Mouse (Mus musculus) naive thymus-derived CD4-positive, alpha-beta T cell, adult 2 months (primary cell): Measurements from ENCODE around the gene Cubn.

Experiments used
- DNase-seq: peaks from one replicate; pipeline ENCODE4 v3.0.0-alpha.2; 2011; ENCODE audit warnings: low read depth

The Cubn gene

GRCm38 (mm10) chr2:13357885-13358552, 133.6 kb downstream of the Cubn start:
- no peak for DNase-seq

- no peak for DNase-seq
Observed at GRCm38 (mm10) chr2:13352775-13353174, 138.8 kb downstream of the Cubn start.

- DNase-seq, result no peak
Observed at GRCm38 (mm10) chr2:13352112-13352728, 139.4 kb downstream of the Cubn start.

- no peak for DNase-seq
Observed at GRCm38 (mm10) chr2:13342325-13342926, 149.2 kb downstream of the Cubn start.

- no peak for DNase-seq
Observed at GRCm38 (mm10) chr2:13335446-13335845, 156.2 kb downstream of the Cubn start.

DNA sequence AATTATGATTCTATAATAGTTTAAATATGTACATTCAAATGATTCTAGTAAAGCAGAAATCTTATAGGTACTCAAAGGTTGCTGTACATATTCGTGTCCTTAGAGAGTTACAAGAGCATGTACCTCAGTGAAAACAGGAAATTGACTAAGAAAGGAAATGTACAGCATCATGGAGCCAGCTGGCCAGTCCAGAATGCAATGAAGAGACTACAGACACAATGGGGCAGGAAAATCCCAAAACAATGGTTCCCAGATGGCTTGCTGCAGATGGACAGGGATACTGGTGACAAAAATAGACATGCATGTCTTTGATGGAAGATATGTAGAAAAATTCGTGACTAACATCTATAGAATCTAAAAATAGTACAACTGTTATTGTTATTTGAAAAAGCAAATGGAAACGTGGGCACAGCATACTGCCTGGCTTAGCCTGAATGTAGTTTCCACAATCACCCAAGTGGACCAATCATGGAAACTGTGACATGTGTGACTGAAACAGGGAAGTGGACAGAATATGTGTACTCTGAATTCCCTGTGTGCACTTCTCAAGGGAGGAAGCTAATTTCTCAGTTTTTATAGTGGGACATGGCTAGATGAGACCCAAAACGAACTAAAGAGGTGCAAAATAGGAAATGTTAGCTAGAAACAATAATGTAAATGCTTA, 161.7 kb downstream of the Cubn start:
- no peak for DNase-seq

GRCm38 (mm10) chr2:13303376-13303775, 188.2 kb downstream of the Cubn start:
- DNase-seq, result no peak

- DNase-seq, result peak; percentile 49
Observed at GRCm38 (mm10) chr2:13299031-13299430, 192.6 kb downstream of the Cubn start.

DNA sequence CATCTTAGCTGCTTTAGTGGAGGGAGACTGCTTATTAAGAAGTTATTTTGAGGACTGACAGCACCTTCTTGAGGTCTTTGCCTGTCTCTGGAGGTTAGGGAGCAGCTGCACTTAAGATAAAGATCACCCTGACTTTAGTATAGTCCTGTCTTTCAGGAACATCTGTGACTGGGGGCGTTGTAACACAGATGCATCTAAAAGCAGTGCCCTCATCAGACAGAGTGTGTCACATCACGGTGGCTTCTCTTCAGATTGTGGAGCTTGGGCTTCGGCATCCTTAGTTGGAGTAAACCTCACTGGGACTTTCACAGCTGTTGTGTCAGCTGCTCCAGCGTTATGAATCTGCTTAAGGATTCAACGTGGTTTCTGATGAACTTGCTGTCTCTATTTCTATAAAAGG, 193.9 kb downstream of the Cubn start:
- no peak for DNase-seq

DNA sequence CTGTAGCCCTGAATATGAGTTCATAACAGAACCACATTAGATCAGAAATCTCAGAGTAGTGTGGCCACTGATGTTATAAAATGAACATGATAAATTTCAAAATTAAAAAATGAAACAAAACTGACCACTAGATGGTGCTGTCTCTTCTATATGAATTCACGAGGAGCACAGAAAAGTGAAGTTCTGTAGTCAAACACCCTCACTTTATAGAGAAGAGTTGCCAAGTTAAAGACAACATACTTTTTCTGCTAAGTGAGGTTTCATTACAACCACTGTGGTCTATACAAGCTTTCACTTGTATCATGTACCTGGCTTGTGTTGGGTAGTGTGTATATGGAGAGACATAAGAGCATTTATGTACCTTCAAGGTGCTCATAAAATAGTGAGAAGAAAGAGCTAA, 201.0 kb downstream of the Cubn start:
- peak; percentile 84 for DNase-seq

- no peak for DNase-seq
Observed at GRCm38 (mm10) chr2:13290070-13290469, 201.5 kb downstream of the Cubn start.

DNA sequence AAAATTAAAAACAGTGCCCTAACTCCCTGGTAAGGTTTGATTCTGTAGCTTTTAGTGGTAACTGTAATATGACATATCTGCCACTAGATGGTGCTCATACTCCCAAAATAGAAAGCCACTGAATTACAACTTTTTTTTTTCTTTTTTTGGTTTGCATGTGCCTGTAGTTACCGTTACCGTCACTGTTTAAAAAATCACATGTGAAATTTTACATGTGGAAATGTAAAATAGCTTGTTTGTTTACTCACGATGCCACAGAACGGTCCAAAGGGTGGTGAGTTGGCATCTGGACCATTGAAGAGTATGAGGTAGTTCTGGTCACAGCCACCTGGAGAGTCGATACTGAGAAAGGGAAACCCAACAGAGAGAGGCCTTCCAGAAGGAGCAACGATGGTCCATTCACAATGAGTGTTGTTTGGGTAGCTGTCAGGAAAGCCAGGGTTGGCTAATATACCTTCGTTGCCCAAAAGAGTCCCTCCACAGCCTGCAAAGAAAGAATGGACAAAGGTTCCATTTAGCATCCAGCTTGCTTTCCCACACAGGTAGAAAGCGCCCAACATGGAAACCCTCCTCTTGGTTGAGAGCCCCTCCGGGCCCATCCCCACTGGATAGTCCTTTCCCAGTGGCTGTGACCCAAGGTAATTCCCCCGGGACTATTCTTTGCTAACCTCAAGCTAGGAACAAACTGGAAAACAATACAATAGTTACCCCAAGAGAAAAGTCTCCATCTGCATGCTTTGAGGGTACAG, 213.3 kb downstream of the Cubn start:
- peak; percentile 64 for DNase-seq

DNA sequence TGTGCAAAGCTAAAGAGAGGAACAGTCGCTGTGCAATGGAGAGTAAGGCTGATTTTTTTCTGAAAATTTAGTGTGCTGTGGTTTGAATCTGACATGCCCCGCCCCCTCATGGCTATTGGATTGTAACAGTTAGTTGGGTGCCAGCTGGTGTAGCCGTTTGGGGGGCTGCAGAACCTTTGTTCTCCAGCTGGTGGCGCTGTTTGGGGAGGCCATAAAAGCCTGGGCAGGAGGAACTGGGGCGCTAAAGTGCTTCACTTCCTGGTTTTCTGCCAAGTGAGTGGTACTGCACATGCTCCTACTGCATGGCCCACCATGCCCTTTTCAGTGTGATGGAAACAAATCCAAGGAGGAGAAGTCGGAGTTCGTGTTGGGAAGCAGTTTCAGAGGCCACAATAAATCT, 215.7 kb downstream of the Cubn start:
- DNase-seq, result peak; percentile 38

- peak; percentile 97 for DNase-seq
Observed at GRCm38 (mm10) chr2:13271165-13271957, 220.3 kb downstream of the Cubn start, which contains the start of gene Rsu1. Gene Rsu1, minus strand, starts transcription at chr2:13271415.

GRCm38 (mm10) chr2:13270736-13271135, 220.9 kb downstream of the Cubn start:
- DNase-seq, result no peak

DNA sequence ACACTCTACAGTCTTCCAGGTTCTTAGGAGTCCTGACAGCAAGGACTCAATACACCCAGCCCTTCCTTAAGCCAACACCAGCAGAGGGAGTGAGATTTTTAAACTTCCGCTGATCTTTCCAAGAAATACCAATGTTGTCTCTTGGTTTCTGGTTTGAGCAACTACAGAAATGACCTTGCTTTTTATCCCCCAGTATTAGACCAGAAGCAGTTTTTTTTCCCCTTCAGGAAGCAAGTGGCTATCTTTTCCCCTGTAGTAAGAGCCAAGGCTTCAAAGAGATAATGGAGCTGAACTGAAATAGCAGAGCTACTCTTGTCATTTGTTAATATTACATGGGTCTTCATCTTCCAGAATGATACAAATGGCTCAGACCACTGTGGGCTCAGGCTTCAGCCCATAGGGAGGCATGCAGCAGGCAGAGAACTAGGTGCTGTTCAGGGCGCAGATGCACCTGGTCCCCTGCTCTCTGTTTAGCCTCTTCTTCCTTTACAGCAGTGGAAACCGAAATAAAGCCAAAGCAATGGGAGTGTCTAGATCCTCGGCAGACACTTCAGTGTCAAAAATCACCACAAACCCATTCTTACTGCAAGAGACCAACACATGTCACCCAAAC, 222.8 kb downstream of the Cubn start:
- DNase-seq, result no peak

GRCm38 (mm10) chr2:13264875-13265274, 226.7 kb downstream of the Cubn start:
- DNase-seq, result peak; percentile 78

DNA sequence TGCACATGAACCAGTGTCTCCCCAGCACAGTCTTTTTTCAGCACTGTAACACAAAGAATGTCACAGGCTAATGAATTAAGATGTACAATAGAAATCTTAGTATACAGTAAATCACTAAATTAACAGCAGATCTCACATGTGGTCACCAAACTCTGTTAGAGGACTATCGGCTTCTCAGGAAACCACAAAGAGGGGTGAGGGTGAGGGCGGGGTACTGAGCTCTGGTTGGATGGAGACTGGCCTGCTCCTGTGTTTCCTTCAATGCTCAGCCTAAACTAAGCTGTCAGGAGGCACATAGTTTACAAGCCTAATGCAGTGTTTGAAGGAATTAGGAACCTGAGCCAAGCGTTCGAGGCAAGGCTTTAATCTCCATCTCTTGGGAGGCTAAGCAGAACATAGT, 228.5 kb downstream of the Cubn start:
- no peak for DNase-seq

- DNase-seq, result no peak
Observed at GRCm38 (mm10) chr2:13258606-13259005, 233.0 kb downstream of the Cubn start.

- DNase-seq, result no peak
Observed at GRCm38 (mm10) chr2:13240711-13241110, 250.9 kb downstream of the Cubn start.
